Mouse (Mus musculus): ENCODE results near the gene Slc39a9. TPM values are rescaled to one million over a fixed set of nuclear protein-coding genes. Genes with fewer than 3 reads are reported as not detected.
A peak's percentile ranks its signal among the peaks of the same experiment; 100 is the strongest.

The Slc39a9 gene
- polyA plus RNA-seq, 1 experiment from 2014 or later = 31.4 TPM

GRCm38 (mm10) chr12:80695004-80695403 is 51.3 kb downstream of the Slc39a9 start:
- Histone ChIP-seq H3K36me3 (ENCODE audit: control insufficient read depth, insufficient read depth, low read length) (no peaks in the 10 kb centered on the region), H3K4me2 (ENCODE audit: low read depth, low read length) (no peak overlapping the region), H3K9ac (ENCODE audit: low read length) (no peak overlapping the region), H3K4me3 (replicated peaks; ENCODE audit: low read length) (no peak overlapping the region), H3K4me1 (ENCODE audit: control insufficient read depth, insufficient read depth, low read length) (peaks cover 18% of the 10 kb centered on the region; the same call in 1 of the 2 replicates), H3K27me3 (ENCODE audit: control insufficient read depth, insufficient read depth, low read length) (peaks cover 28% of the 10 kb centered on the region), H3K9me3 (replicated peaks; ENCODE audit: control insufficient read depth, low read length) (no peaks in the 10 kb centered on the region), H3K27ac (ENCODE audit: low read length) (no peak overlapping the region)
- WGBS = 75% methylated on average over 3 of the region's 3 CpGs
- no peak for ATAC-seq (ENCODE audit: insufficient read depth, low FRiP score)

- Histone ChIP-seq H3K9me3 (replicated peaks; ENCODE audit: control insufficient read depth, low read length) (no peaks in the 10 kb centered on the region), H3K36me3 (ENCODE audit: control insufficient read depth, insufficient read depth, low read length) (no peaks in the 10 kb centered on the region), H3K27me3 (ENCODE audit: control insufficient read depth, insufficient read depth, low read length) (peaks cover 4% of the 10 kb centered on the region; the same call in 1 of the 2 replicates), H3K4me1 (ENCODE audit: control insufficient read depth, insufficient read depth, low read length) (peaks cover 4% of the 10 kb centered on the region), H3K27ac (ENCODE audit: low read length) (no peak overlapping the region), H3K4me3 (replicated peaks; ENCODE audit: low read length) (no peak overlapping the region), H3K4me2 (ENCODE audit: low read depth, low read length) (no peak overlapping the region), H3K9ac (ENCODE audit: low read length) (no peak overlapping the region)
- ATAC-seq (ENCODE audit: insufficient read depth, low FRiP score) = no peak
- WGBS = 71% methylated on average over 5 of the region's 5 CpGs
These were observed 55.0 kb downstream of the Slc39a9 start for GRCm38 (mm10) chr12:80698526-80699143.

GRCm38 (mm10) chr12:80699144-80699531 is 55.5 kb downstream of the Slc39a9 start:
- Histone ChIP-seq H3K4me1 (ENCODE audit: control insufficient read depth, insufficient read depth, low read length) (peaks cover 4% of the 10 kb centered on the region), H3K27me3 (ENCODE audit: control insufficient read depth, insufficient read depth, low read length) (no peaks in the 10 kb centered on the region), H3K4me2 (ENCODE audit: low read depth, low read length) (no peak overlapping the region), H3K9ac (ENCODE audit: low read length) (no peak overlapping the region), H3K4me3 (replicated peaks; ENCODE audit: low read length) (no peak overlapping the region), H3K27ac (ENCODE audit: low read length) (no peak overlapping the region), H3K9me3 (replicated peaks; ENCODE audit: control insufficient read depth, low read length) (no peaks in the 10 kb centered on the region), H3K36me3 (ENCODE audit: control insufficient read depth, insufficient read depth, low read length) (no peaks in the 10 kb centered on the region)
- no peak for ATAC-seq (ENCODE audit: insufficient read depth, low FRiP score)
- 54% methylated on average over 2 of the region's 2 CpGs for WGBS

- 52% methylated on average over 7 of the region's 7 CpGs for WGBS
- H3K27me3 ChIP-seq (ENCODE audit: control insufficient read depth, insufficient read depth, low read length) = no peaks in the 10 kb centered on the region
- no peaks in the 10 kb centered on the region for H3K9me3 ChIP-seq (replicated peaks; ENCODE audit: control insufficient read depth, low read length)
- no peak overlapping the region for H3K9ac ChIP-seq (ENCODE audit: low read length)
- H3K4me2 ChIP-seq (ENCODE audit: low read depth, low read length) = no peak overlapping the region
- peaks cover 8% of the 10 kb centered on the region for H3K4me1 ChIP-seq (ENCODE audit: control insufficient read depth, insufficient read depth, low read length)
- H3K4me3 ChIP-seq (replicated peaks; ENCODE audit: low read length) = no peak overlapping the region
- no peak overlapping the region for H3K27ac ChIP-seq (ENCODE audit: low read length)
- peak; percentile 35; the same call in 1 of the 2 replicates for ATAC-seq (ENCODE audit: insufficient read depth, low FRiP score)
- H3K36me3 ChIP-seq (ENCODE audit: control insufficient read depth, insufficient read depth, low read length) = no peaks in the 10 kb centered on the region
These were observed 57.6 kb downstream of the Slc39a9 start for GRCm38 (mm10) chr12:80701332-80701731.

- Histone ChIP-seq H3K9me3 (replicated peaks; ENCODE audit: control insufficient read depth, low read length) (no peaks in the 10 kb centered on the region), H3K4me3 (replicated peaks; ENCODE audit: low read length) (no peak overlapping the region), H3K27me3 (ENCODE audit: control insufficient read depth, insufficient read depth, low read length) (no peaks in the 10 kb centered on the region), H3K27ac (ENCODE audit: low read length) (peak overlapping the region; percentile 46; the same call in 1 of the 2 replicates), H3K4me2 (ENCODE audit: low read depth, low read length) (0 out of 2 replicates have a peak overlapping the region, but pooled peaks have one; percentile 8), H3K36me3 (ENCODE audit: control insufficient read depth, insufficient read depth, low read length) (no peaks in the 10 kb centered on the region), H3K9ac (ENCODE audit: low read length) (no peak overlapping the region), H3K4me1 (ENCODE audit: control insufficient read depth, insufficient read depth, low read length) (peaks cover 16% of the 10 kb centered on the region)
- 40% methylated on average over 11 of the region's 11 CpGs for WGBS
- ATAC-seq (ENCODE audit: insufficient read depth, low FRiP score) = peak; percentile 70
These were observed 62.7 kb downstream of the Slc39a9 start for GRCm38 (mm10) chr12:80706208-80706914.

- Histone ChIP-seq H3K36me3 (ENCODE audit: control insufficient read depth, insufficient read depth, low read length) (no peaks in the 10 kb centered on the region), H3K9ac (ENCODE audit: low read length) (no peak overlapping the region), H3K4me1 (ENCODE audit: control insufficient read depth, insufficient read depth, low read length) (peaks cover 16% of the 10 kb centered on the region), H3K4me2 (ENCODE audit: low read depth, low read length) (0 out of 2 replicates have a peak overlapping the region, but pooled peaks have one; percentile 8), H3K27ac (ENCODE audit: low read length) (peak overlapping the region; percentile 46; the same call in 1 of the 2 replicates), H3K4me3 (replicated peaks; ENCODE audit: low read length) (no peak overlapping the region), H3K9me3 (replicated peaks; ENCODE audit: control insufficient read depth, low read length) (no peaks in the 10 kb centered on the region), H3K27me3 (ENCODE audit: control insufficient read depth, insufficient read depth, low read length) (no peaks in the 10 kb centered on the region)
- peak; percentile 4; the same call in 1 of the 2 replicates for ATAC-seq (ENCODE audit: insufficient read depth, low FRiP score)
- 30% methylated on average over 6 of the region's 6 CpGs for WGBS
These were observed 63.4 kb downstream of the Slc39a9 start for GRCm38 (mm10) chr12:80706915-80707604.

GRCm38 (mm10) chr12:80715915-80716314 is 72.2 kb downstream of the Slc39a9 start:
- WGBS = 75% methylated on average over 6 of the region's 6 CpGs
- no peaks in the 10 kb centered on the region for H3K4me1 ChIP-seq (ENCODE audit: control insufficient read depth, insufficient read depth, low read length)

GRCm38 (mm10) chr12:80719141-80719540 is 75.5 kb downstream of the Slc39a9 start:
- Histone ChIP-seq H3K9me3 (replicated peaks; ENCODE audit: control insufficient read depth, low read length) (no peaks in the 10 kb centered on the region), H3K4me3 (replicated peaks; ENCODE audit: low read length) (no peak overlapping the region), H3K4me2 (ENCODE audit: low read depth, low read length) (no peak overlapping the region), H3K4me1 (ENCODE audit: control insufficient read depth, insufficient read depth, low read length) (no peaks in the 10 kb centered on the region), H3K9ac (ENCODE audit: low read length) (no peak overlapping the region), H3K36me3 (ENCODE audit: control insufficient read depth, insufficient read depth, low read length) (no peaks in the 10 kb centered on the region), H3K27me3 (ENCODE audit: control insufficient read depth, insufficient read depth, low read length) (no peaks in the 10 kb centered on the region), H3K27ac (ENCODE audit: low read length) (no peak overlapping the region)
- WGBS = 72% methylated on average over 2 of the region's 2 CpGs
- ATAC-seq (ENCODE audit: insufficient read depth, low FRiP score) = no peak

More at GRCm38 (mm10) chr12:80715915-80716314, 72.2 kb downstream of the Slc39a9 start:
- Histone ChIP-seq H3K9me3 (replicated peaks; ENCODE audit: control insufficient read depth, low read length) (no peaks in the 10 kb centered on the region), H3K4me3 (replicated peaks; ENCODE audit: low read length) (no peak overlapping the region), H3K4me2 (ENCODE audit: low read depth, low read length) (no peak overlapping the region), H3K27me3 (ENCODE audit: control insufficient read depth, insufficient read depth, low read length) (no peaks in the 10 kb centered on the region), H3K36me3 (ENCODE audit: control insufficient read depth, insufficient read depth, low read length) (no peaks in the 10 kb centered on the region), H3K9ac (ENCODE audit: low read length) (no peak overlapping the region), H3K27ac (ENCODE audit: low read length) (no peak overlapping the region)
- ATAC-seq (ENCODE audit: insufficient read depth, low FRiP score) = no peak

- H3K4me3 ChIP-seq (replicated peaks; ENCODE audit: low read length) = no peak overlapping the region
- no peak overlapping the region for H3K27ac ChIP-seq (ENCODE audit: low read length)
- no peaks in the 10 kb centered on the region for H3K4me1 ChIP-seq (ENCODE audit: control insufficient read depth, insufficient read depth, low read length)
- 78% methylated on average over 12 of the region's 12 CpGs for WGBS
- H3K9ac ChIP-seq (ENCODE audit: low read length) = no peak overlapping the region
- ATAC-seq (ENCODE audit: insufficient read depth, low FRiP score) = no peak
- no peaks in the 10 kb centered on the region for H3K9me3 ChIP-seq (replicated peaks; ENCODE audit: control insufficient read depth, low read length)
- H3K27me3 ChIP-seq (ENCODE audit: control insufficient read depth, insufficient read depth, low read length) = no peaks in the 10 kb centered on the region
- H3K4me2 ChIP-seq (ENCODE audit: low read depth, low read length) = no peak overlapping the region
- no peaks in the 10 kb centered on the region for H3K36me3 ChIP-seq (ENCODE audit: control insufficient read depth, insufficient read depth, low read length)
These were observed 76.8 kb downstream of the Slc39a9 start for GRCm38 (mm10) chr12:80720507-80720906.
